Mouse (Mus musculus) inflammation-experienced regulatory T-cells, adult 16 weeks (primary cell): Measurements from ENCODE around the gene Gramd1b. TPM values are rescaled to one million over a fixed set of nuclear protein-coding genes. Genes with fewer than 3 reads are reported as not detected.

Source experiments
- polyA plus RNA-seq: library from polyadenylated mRNA; unstranded; fragments of 100-300 nt; shearing (Covaris generic); gene quantifications from one replicate; pipeline ENCODE4 v1.2.1, GENCODE M21; 2017

Gene Gramd1b
- polyA plus RNA-seq = 90.9 TPM

DNA sequence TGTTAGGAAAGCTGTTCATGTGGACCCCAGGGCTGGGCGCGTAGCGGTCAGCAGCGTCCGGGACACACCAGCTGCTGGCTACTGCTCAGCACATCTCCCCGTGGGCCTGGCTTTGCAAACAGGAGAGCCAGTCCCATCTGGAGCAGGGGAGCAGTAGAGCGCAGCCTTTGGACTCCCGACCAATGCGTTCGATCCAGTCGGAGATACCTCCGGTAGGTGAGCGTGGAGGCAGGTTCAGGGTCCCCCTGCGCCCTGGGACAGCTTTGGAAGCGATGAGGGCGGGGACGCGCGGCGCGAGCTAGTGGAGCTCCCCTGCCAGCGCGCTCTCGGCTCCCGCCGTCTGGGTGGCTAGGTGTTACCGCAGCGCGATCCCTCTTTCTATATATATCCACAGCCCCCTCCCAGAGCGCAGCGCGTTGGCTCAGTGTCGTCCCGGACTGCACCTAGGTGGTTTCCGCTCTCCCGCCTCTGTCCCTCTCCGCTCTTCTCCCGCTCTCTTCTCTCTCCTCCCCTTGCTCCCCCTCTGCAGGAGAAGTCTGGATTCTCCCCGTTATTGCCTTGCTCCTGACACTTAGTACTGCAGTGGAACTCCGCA, at the start of gene Gramd1b:
Gene Gramd1b (minus strand): TSS at position 357 of the 595 bp plus-strand sequence.

DNA sequence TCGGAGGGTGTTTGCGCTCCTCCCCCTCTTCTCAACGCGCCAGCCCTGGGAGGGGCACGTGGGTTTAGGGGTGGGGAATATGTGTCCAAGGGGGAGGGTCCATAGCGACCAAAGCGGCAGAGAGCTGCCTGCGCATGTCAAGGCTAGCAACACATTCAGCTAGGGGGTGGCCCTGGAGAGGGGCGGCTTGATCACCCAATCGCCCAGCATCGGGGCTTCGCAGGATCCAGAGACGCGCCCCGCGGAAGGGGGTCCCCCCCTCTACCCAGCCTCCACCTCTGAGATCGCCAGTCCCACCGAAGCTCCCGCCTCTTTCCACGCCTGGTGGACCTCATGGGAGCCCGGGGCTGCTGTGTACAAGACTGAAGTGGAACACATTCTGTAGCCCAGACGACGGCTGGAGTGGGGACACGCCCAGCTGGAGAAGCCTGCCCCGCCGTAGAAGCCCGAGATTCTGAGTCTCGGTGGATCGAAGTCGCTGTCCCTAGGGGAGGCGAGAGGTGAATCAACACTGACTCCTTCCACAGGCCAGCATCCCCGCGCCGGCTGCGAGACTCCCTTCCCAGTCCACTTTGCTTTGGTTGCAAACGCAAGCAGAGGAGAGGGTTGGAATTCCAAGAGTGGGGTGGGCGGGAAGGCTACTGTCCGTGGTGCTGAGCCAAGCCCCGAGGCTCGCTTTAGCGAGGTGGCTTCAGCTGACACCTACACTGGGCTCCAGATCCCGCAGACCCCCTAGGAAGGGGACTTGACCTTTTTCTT, 261.9 kb downstream of the Gramd1b start, which contains the start of gene Scn3b:
Gene Scn3b (plus strand): TSS at position 115 of the 759 bp plus-strand sequence.

Other genes starting within 250 kb of the Gramd1b start
- gene Gm21915, start 139.2 kb upstream of the Gramd1b start, polyA plus RNA-seq = not detected
- 0.07 TPM for gene Clmp, start 154.6 kb upstream of the Gramd1b start, polyA plus RNA-seq